Mouse (Mus musculus) embryonic facial prominence, embryonic 13.5 days (tissue): ENCODE data around the gene Crkl. TPM values are rescaled to one million over a fixed set of nuclear protein-coding genes. Genes with fewer than 3 reads are reported as not detected.
"Not testable (repeated sequence)": the region's sequence is repeated elsewhere in the genome, so short reads cannot be mapped to it uniquely, and the experiment has no call there.

Source experiments
- ATAC-seq: fragments of 200-750 bp; cut with Nextera tagmentation; 2 replicates; pipeline ENCODE4 v1.8.0; 2017; ENCODE audit warnings: low read depth; ENCODE audit not compliant: insufficient number of reproducible peaks, insufficient read depth, low FRiP score, low TSS enrichment
- H3K27ac ChIP-seq: fragments of 300-500 bp; sonication (generic); 2 replicates; pipeline ENCODE4 v1.5.1; 2015; ENCODE audit warnings: moderate library complexity, mild to moderate bottlenecking, inconsistent platforms
- H3K27me3 ChIP-seq: fragments of 300-500 bp; sonication (generic); 2 replicates; pipeline ENCODE4 v1.6.1; 2015; ENCODE audit warnings: mild to moderate bottlenecking, inconsistent platforms
- H3K36me3 ChIP-seq: fragments of 300-500 bp; sonication (generic); 2 replicates; pipeline ENCODE4 v1.6.1; 2015; ENCODE audit warnings: mild to moderate bottlenecking, inconsistent platforms
- H3K4me1 ChIP-seq: fragments of 300-500 bp; sonication (generic); 2 replicates; pipeline ENCODE4 v1.6.1; 2015; ENCODE audit warnings: inconsistent platforms
- H3K4me2 ChIP-seq: fragments of 300-500 bp; sonication (generic); 2 replicates; pipeline ENCODE4 v1.6.1; 2015; ENCODE audit warnings: moderate library complexity, mild to moderate bottlenecking, inconsistent platforms
- H3K4me3 ChIP-seq: fragments of 300-500 bp; sonication (generic); 2 replicates; pipeline ENCODE4 v1.5.1; 2015; ENCODE audit warnings: mild to moderate bottlenecking, inconsistent platforms
- H3K9ac ChIP-seq: fragments of 300-500 bp; sonication (generic); 2 replicates; pipeline ENCODE4 v1.6.1; 2015; ENCODE audit warnings: mild to moderate bottlenecking, inconsistent platforms
- H3K9me3 ChIP-seq: fragments of 300-500 bp; sonication (generic); 2 replicates; pipeline ENCODE4 v1.6.1; 2016; ENCODE audit warnings: inconsistent platforms
- WGBS: fragments of 180-500 bp; shearing (Covaris S2); methylation state at CpG from one replicate; pipeline ENCODE4 v1.1.7; 2015; ENCODE audit warnings: mixed read lengths; 5-methylcytosine and 5-hydroxymethylcytosine counted together
- polyA plus RNA-seq: library from polyadenylated mRNA; unstranded; fragments of >200 nt; fragmentation: Nextera tagmentation; extraction: Ambion mirVana; gene quantifications from 2 replicates; pipeline ENCODE4 v1.2.1, GENCODE M21; 2015

The Crkl gene
- polyA plus RNA-seq, 1 experiment from 2014 or later: 84.3 TPM

DNA sequence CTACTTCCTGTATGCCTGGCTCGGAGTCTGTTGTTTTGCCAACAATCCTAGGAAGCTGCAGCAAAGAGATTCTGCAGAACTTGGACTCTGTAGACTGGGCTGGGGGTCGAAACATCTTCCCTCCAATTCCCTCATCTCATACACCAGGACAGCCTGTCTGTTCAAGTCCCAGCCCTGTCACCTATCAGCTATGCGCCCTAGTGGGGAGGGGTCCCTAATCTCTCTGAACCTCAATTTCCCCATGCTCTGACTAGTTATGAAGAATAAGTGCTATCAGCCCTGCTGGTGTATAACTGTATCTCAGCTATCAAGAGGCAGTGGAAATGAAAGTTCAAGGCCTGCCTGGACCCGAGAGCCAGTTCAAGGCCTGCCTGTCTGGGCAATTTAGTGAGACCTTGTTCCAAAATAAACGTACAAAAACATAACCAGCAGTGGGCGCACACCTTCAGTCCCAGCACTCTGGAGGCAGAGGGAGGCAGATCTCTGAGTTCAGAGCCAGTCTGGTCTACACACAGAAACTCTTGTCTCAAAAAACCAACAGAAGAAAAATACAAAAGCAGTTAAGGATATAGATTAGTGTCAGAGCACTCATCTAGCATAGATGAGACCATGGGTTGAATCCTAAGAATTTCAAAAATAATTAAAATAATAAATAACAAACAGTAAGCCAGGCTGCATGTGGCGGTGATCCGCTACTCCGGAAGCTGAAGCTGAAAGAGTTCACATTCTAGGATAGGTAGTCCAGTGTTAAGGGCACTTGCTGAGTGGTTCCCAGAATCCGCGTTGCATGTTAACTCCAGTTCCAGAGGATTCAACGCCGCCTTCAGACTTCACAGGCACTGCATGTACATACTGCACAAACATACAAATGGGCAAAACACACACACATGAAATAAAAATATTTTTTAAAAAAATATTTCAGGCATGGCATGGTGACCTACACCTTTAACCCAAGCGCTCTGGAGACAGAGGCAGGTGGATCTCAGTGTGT is 37.0 kb downstream of the Crkl start:
- ATAC-seq: no peak
- peak overlapping the region; percentile 48 for H3K4me3 ChIP-seq
- H3K4me2 ChIP-seq: peak overlapping the region; percentile 85
- no peaks in the 10 kb centered on the region for H3K9me3 ChIP-seq
- peaks cover 16% of the 10 kb centered on the region for H3K4me1 ChIP-seq
- peaks cover 38% of the 10 kb centered on the region for H3K36me3 ChIP-seq
- WGBS: 44% methylated on average over 14 of the region's 14 CpGs
- peak overlapping the region; percentile 66 for H3K9ac ChIP-seq
- peaks cover 42% of the 10 kb centered on the region for H3K27me3 ChIP-seq
- no peak overlapping the region for H3K27ac ChIP-seq

DNA sequence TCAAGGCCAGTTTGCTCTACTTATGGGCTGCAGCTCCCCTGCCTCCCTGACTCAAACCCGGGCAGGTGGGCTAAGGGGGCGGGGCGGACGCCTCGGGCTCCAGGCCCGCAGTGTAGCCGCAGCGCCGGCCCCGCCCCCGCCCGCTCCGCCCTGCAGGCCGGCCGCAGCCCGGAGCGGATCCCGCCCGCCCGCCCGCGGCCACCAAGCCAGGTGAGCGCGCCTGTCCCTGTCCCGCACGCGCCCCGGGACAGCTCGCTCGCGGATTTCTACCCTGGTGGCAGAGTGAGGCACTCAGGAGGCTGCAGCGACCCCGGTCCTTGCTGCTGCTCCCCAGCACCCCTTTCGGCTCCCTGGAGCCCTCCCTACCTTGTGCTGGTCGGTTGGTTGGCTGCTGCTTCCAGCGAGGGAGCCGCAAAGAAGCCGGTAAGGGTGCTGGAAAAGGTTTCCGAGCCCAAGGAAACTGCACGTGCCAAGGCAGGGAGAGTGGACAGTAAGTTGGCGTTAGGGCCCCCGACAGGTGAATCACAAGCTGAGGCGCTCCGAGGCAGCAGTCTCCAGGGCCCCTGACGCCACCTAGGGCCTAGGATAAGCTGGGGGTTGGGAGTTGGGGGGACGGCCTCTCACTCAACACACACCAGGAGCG is 37.8 kb downstream of the Crkl start, which contains the start of gene Aifm3:
Aifm3 (plus strand) TSS at position 143 of the 643 bp plus-strand sequence.
- Histone ChIP-seq H3K27ac (no peak within 1 kb of the TSS), H3K4me2 (peak within 1 kb of the TSS; percentile 85), H3K4me1 (peaks cover 16% of the 10 kb centered on the region), H3K27me3 (peaks cover 42% of the 10 kb centered on the region), H3K9ac (peak within 1 kb of the TSS; percentile 66), H3K4me3 (peak within 1 kb of the TSS; percentile 48), H3K9me3 (no peaks in the 10 kb centered on the region), H3K36me3 (peaks cover 30% of the 10 kb centered on the region)
- WGBS: 1% methylated on average over 47 of the region's 47 CpGs
- ATAC-seq: no peak

DNA sequence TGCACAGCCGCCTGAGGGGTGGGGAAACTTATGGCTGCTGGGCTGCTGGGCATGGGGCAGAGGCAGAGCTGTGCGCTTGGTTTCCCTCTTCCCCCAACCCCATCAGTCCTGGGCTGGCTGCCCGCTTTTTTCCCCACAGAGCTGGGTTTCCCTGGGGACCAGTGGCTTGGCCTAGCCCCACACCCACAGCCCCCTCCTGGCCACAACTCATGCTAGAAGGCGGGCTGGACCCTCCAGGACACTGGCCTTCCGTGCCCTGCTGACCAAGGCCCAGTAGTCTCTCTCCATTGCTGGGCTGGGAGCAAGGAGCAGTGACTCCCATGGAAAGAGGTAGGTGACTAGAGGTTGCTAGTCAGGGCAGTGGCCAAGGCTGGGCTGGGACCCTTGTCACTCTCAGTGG is 39.4 kb downstream of the Crkl start:
- H3K36me3 ChIP-seq: peaks cover 17% of the 10 kb centered on the region; the same call in 1 of the 2 replicates
- H3K9ac ChIP-seq: no peak overlapping the region
- H3K4me1 ChIP-seq: peaks cover 11% of the 10 kb centered on the region
- no peak for ATAC-seq
- H3K4me3 ChIP-seq: no peak overlapping the region
- H3K9me3 ChIP-seq: no peaks in the 10 kb centered on the region
- peaks cover 42% of the 10 kb centered on the region for H3K27me3 ChIP-seq
- H3K27ac ChIP-seq: no peak overlapping the region
- H3K4me2 ChIP-seq: no peak overlapping the region
- 77% methylated on average over 5 of the region's 5 CpGs for WGBS

DNA sequence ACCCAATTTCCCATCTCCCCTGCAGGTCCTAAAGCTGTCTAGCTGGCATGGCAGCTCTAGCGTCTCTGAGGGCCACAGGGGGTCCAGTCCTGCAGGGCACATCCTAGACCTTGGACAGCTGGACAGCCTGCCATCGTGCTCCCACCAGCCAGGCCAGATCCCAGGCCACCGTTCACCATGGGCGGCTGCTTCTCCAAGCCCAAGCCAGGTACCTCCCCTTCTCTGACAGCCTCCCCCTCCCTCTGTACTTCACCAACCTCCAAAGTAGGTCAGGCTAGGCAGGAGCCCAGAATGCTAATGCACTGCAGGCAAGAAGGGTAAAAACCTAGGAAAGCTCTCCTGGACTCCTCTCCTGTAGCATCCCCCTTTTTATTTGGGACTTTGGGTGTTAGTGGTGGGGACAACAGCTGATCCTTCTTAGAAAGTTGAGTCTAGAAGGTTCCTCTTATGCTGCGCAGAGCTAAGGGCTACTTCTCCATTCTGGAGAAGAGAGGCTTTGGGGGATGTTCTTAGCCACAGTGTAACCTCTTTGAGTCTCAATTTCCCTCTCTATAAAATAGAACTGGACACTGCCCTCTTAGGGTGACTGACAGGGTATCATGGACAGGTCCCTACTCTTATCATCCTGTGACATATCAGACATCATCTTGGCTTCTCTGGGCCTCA is 40.2 kb downstream of the Crkl start:
- 73% methylated on average over 5 of the region's 5 CpGs for WGBS

DNA sequence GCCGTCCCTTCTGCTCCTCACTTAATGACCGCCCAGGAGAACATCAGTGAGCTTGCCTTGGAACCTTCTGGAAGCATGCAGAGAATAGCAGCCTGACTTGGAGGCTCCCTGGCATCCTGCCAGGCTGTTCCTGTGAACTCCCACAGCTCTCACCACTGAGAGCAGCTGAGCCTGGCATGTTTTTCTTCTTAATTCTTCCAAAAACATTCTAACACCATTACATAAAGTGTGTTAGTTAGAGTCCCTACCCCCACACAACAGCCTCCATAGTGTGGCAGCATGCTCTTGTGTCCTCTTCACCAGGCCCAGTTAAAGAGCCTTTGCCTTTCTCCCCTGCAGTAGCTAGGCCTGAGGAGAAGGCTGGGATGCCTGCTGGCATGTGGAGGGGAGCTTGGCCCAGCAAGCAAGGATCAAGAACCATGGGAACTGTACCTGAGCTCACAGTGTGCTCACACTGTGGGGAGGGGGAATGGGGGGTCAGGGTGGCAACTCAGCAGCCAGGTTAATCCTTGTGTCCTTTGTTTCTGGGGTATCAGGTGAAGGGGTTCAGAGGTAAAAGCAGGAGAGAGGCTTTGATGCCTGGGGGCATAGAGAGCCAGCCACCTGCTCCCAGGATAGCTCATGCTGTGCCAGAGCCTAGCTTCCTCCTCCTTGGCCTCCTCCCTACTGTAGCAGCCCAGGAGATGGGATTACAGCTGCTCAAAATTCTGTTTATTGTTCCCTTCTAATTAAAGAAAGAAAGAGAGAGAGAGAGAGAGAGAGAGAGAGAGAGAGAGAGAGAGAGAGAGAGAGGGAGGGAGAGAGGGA is 44.9 kb downstream of the Crkl start:
- no peak for ATAC-seq
- peak overlapping the region; percentile 7; the same call in 1 of the 2 replicates for H3K9ac ChIP-seq

More for the DNA sequence above, 40.2 kb downstream of the Crkl start:
- ATAC-seq: no peak
- Histone ChIP-seq H3K4me3 (no peak overlapping the region), H3K9me3 (no peaks in the 10 kb centered on the region), H3K36me3 (peaks cover 10% of the 10 kb centered on the region; the same call in 1 of the 2 replicates), H3K27me3 (peaks cover 42% of the 10 kb centered on the region), H3K4me1 (peaks cover 18% of the 10 kb centered on the region), H3K27ac (no peak overlapping the region), H3K9ac (no peak overlapping the region), H3K4me2 (no peak overlapping the region)

DNA sequence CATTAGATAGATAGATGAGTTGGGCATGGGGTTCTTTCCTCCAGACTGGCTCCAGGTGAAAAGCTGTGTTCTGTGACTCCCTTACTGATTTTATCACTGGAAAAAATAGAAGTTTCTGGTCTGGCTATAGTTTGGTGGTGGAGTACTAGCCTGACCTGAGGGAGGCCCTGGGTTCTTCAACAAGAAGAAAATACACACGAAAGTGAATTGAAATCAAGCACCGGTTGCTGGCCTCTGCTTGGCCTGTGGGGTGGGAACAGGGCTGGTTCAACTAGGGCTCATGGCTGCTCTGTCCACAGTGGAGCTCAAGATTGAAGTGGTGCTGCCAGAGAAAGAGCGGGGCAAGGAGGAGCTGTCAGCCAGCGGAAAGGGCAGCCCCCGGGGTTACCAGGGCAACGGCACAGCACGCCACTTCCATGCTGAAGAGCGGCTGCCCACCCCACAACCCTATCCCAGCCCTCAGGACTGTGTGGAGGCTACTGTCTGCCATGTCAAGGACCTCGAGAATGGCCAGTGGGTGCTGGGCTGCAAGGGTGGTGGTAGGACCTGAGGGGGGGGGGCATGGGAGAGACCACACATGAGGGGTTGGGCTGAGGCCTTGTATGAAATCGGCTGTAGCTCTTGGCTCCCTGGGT is 47.6 kb downstream of the Crkl start:
- Histone ChIP-seq H3K9ac (no peak overlapping the region), H3K4me2 (no peak overlapping the region), H3K36me3 (no peaks in the 10 kb centered on the region), H3K27me3 (no peaks in the 10 kb centered on the region), H3K4me3 (no peak overlapping the region), H3K9me3 (no peaks in the 10 kb centered on the region), H3K27ac (no peak overlapping the region), H3K4me1 (peaks cover 7% of the 10 kb centered on the region)
- WGBS: 34% methylated on average over 10 of the region's 10 CpGs
- ATAC-seq: no peak

More for the DNA sequence above, 44.9 kb downstream of the Crkl start:
- 43% methylated on average over 2 of the region's 2 CpGs for WGBS
- H3K27me3 ChIP-seq: no peaks in the 10 kb centered on the region
- no peak overlapping the region for H3K4me3 ChIP-seq
- H3K27ac ChIP-seq: no peak overlapping the region
- H3K4me2 ChIP-seq: no peak overlapping the region
- H3K9me3 ChIP-seq: no peaks in the 10 kb centered on the region
- peaks cover 7% of the 10 kb centered on the region for H3K4me1 ChIP-seq
- no peaks in the 10 kb centered on the region for H3K36me3 ChIP-seq

DNA sequence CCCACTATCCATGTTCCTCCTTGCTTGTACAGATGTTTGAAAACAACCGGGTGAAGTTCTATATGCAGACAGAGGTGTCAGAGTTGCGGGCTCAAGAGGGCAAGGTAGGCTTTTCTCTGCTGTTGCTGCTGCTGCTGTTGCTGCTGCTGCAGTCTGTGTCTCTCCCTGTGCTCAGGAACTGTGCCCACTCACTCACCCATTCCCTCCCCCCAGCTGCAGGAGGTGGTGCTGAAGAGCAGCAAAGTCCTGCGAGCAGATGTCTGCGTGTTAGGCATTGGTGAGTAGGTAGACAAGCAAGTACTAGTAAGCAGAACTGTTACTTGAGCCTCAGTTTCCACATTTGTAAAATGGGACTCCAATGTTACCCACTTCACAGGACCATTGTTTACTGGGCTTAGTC is 50.9 kb downstream of the Crkl start:
- 77% methylated on average over 4 of the region's 4 CpGs for WGBS
- Histone ChIP-seq H3K27me3 (no peaks in the 10 kb centered on the region), H3K9ac (no peak overlapping the region), H3K4me2 (no peak overlapping the region), H3K9me3 (no peaks in the 10 kb centered on the region), H3K27ac (no peak overlapping the region), H3K36me3 (no peaks in the 10 kb centered on the region), H3K4me1 (no peaks in the 10 kb centered on the region), H3K4me3 (no peak overlapping the region)
- ATAC-seq: no peak

DNA sequence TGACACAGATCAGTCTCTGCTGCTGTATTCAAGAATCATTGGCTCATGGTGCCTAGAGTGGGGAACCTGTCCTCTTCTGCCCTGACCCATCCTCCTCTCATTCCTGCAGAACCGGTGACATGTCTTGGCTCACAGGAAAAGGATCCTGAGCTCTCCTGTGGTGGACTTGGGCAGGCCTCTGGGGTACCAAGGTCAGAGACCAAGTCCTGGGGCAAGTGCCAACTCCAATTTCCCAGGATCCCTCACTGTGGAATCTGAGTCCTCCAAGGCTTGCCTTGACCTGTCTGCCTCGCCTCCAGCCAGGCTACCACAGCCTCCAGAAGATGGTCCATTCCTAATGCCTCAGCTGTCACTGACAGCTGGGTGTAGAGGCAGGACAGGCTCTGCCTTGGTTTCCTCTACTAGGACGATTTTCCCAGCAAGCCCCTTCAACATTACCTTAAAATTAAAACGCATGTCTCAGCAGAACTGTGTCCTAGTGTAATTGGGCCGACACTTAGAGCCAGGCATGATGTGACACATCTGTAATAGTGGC is 55.3 kb downstream of the Crkl start:
- 81% methylated on average over 5 of the region's 5 CpGs for WGBS

DNA sequence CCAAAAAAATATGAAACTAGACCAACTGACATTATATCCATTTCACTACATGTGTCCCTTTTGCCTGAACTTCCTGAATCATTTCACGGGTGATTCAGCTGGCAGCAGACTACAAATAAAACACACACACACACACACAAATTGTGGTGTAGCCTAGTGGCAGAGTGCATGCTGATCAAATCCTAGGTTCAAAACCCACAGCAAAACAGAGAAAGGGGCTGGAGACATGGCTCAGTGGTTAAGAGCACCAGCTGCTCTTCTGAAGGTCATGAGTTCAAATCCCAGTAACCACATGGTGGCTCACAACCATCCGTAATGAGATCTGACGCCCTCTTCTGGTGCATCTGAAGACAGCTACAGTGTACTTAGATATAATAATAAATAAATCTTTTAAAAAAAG is 56.2 kb downstream of the Crkl start:
- H3K9me3 ChIP-seq, H3K27me3 ChIP-seq, ATAC-seq: not testable (repeated sequence)
- H3K4me3 ChIP-seq: peak overlapping the region; percentile 82
- H3K27ac ChIP-seq: peak overlapping the region; percentile 94
- peak overlapping the region; percentile 88 for H3K9ac ChIP-seq
- peaks cover 11% of the 10 kb centered on the region for H3K4me1 ChIP-seq
- WGBS: 30% methylated on average over 3 of the region's 3 CpGs
- peaks cover 22% of the 10 kb centered on the region for H3K36me3 ChIP-seq
- H3K4me2 ChIP-seq: peak overlapping the region; percentile 83

More for the DNA sequence above, 55.3 kb downstream of the Crkl start:
- Histone ChIP-seq H3K4me1 (peaks cover 11% of the 10 kb centered on the region), H3K27me3 (no peaks in the 10 kb centered on the region), H3K9me3 (no peaks in the 10 kb centered on the region), H3K27ac (no peak overlapping the region), H3K4me3 (no peak overlapping the region), H3K9ac (no peak overlapping the region), H3K4me2 (no peak overlapping the region), H3K36me3 (peaks cover 12% of the 10 kb centered on the region)
- no peak for ATAC-seq

DNA sequence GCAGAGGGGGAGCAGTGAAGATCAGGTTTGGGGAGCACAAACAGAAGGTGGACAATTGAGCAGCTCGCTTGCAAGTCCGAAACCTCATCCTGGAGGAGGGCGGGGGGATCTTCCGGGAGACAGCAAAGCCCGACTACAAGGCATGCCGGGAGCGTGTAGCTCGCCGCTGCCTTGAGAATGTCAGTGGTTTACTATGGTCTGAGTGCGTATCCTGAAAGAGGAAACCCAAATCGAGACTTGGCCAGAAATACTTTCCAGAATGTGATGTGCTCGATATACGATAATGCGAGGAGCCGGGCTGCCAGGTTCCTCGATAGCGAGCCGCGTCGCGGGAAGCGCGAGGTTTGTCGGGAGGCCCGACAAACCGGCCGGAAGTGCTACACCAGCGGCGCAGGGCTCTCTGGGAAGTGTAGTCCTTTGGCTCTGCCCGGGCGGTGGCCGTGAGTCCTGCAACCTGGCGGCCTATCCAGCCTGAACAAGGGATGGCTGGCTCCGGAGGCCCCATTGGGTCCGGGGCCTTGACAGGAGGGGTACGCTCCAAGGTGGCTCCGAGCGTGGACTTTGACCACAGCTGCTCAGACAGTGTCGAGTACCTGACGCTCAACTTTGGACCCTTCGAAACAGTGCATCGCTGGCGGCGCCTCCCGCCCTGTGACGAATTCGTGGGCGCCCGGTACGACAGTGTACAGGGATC is 56.9 kb downstream of the Crkl start, which contains the start of gene Lztr1:
Lztr1 (plus strand) TSS at position 143 of the 694 bp plus-strand sequence.
- H3K27me3 ChIP-seq: no peaks in the 10 kb centered on the region
- peak; percentile 91 for ATAC-seq
- under 1% methylated on average over 50 of the region's 50 CpGs for WGBS
- H3K4me2 ChIP-seq: peak within 1 kb of the TSS; percentile 83
- peaks cover 28% of the 10 kb centered on the region for H3K36me3 ChIP-seq
- H3K4me3 ChIP-seq: peak within 1 kb of the TSS; percentile 82
- peaks cover 11% of the 10 kb centered on the region for H3K4me1 ChIP-seq
- peak within 1 kb of the TSS; percentile 94 for H3K27ac ChIP-seq
- H3K9me3 ChIP-seq: no peaks in the 10 kb centered on the region
- peak within 1 kb of the TSS; percentile 88 for H3K9ac ChIP-seq
